Mouse (Mus musculus) lung, postnatal 0 days (tissue): Measurements from ENCODE around the gene Ifna16. TPM values are rescaled to one million over a fixed set of nuclear protein-coding genes. Genes with fewer than 3 reads are reported as not detected.

Experiments used
- ATAC-seq: fragments of 200-750 bp; cut with Nextera tagmentation; 2 replicates; pipeline ENCODE4 v1.8.0; 2017; ENCODE audit warnings: moderate library complexity
- DNase-seq: peaks from one replicate; pipeline ENCODE4 v3.0.0-alpha.2; 2016; ENCODE audit warnings: low spot score
- H3K27ac ChIP-seq: fragments of 300-500 bp; sonication (generic); 2 replicates; pipeline ENCODE4 v1.5.1; 2014; ENCODE audit warnings: antibody characterized with exemption, mild to moderate bottlenecking, low read length, mixed read lengths
- H3K27me3 ChIP-seq: fragments of 300-500 bp; sonication (generic); replicated peaks from 2 replicates; pipeline ENCODE4 v1.6.1; 2014; ENCODE audit warnings: low read length, mixed read lengths; ENCODE audit not compliant: insufficient read depth
- H3K36me3 ChIP-seq: fragments of 300-500 bp; sonication (generic); 2 replicates; pipeline ENCODE4 v1.6.1; 2014; ENCODE audit warnings: low read length, mixed read lengths; ENCODE audit not compliant: insufficient read depth
- H3K4me1 ChIP-seq: fragments of 300-500 bp; sonication (generic); 2 replicates; pipeline ENCODE4 v1.6.1; 2014; ENCODE audit warnings: antibody characterized with exemption, low read depth, low read length, mixed read lengths; ENCODE audit not compliant: insufficient read depth
- H3K4me2 ChIP-seq: fragments of 300-500 bp; sonication (generic); replicated peaks from 2 replicates; pipeline ENCODE4 v1.6.1; 2014; ENCODE audit warnings: low read depth, mild to moderate bottlenecking, low read length, moderate library complexity, mixed read lengths
- H3K4me3 ChIP-seq: fragments of 300-500 bp; sonication (generic); 2 replicates; pipeline ENCODE4 v1.5.1; 2014; ENCODE audit warnings: low read depth, low read length
- H3K9ac ChIP-seq: fragments of 300-500 bp; sonication (generic); replicated peaks from 2 replicates; pipeline ENCODE4 v1.6.1; 2014; ENCODE audit warnings: low read depth, mild to moderate bottlenecking
- H3K9me3 ChIP-seq: fragments of 300-500 bp; sonication (generic); 2 replicates; pipeline ENCODE4 v1.6.1; 2016; ENCODE audit warnings: low read length, mixed read lengths
- CTCF ChIP-seq: IDR thresholded peaks from 2 replicates; pipeline ENCODE4 v1.5.1; 2016; ENCODE audit warnings: antibody characterized with exemption, mild to moderate bottlenecking
- EP300 ChIP-seq: IDR thresholded peaks from 2 replicates; pipeline ENCODE4 v1.6.1; 2016; ENCODE audit warnings: antibody characterized with exemption, mild to moderate bottlenecking, control low read depth
- whole genome bisulfite sequencing: fragments of 180-500 bp; shearing (Covaris S2); extraction: QIAGEN DNeasy Blood & Tissue Kit; methylation state at CpG from one replicate; pipeline ENCODE4 v1.1.7; 2014; 5-methylcytosine and 5-hydroxymethylcytosine counted together
- polyA plus RNA-seq: library from polyadenylated mRNA; unstranded; fragments of >200 nt; fragmentation: Nextera tagmentation; extraction: Ambion mirVana; gene quantifications from 2 replicates; pipeline ENCODE4 v1.2.1, GENCODE M21; 2015

The Ifna16 gene
- polyA plus RNA-seq: not detected in 2 replicates

DNA sequence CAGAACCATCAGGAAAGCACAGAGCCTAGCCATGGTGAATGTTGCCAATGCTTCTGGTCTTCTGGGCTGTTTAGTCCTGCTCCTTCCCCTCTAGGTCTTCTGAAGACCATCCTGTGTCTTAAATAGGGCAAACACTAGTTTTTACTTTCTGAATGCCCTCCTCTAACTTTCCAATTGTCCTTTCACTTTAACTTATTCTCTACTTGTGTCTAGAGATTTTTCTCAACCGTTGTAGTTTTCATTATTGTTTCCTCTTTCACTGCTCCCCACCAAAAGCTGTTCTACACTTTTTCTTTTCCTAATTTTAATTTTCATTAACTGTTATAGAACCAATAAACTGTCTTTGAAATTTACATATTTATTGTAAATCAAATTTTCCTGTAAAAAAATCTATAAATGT, at the start of gene Ifna16:
Gene Ifna16, minus strand, starts transcription at position 101 of the 400 bp plus-strand sequence.
- Histone ChIP-seq H3K27ac (no peak within 1 kb of the TSS), H3K27me3 (no peaks in the 10 kb centered on the region), H3K4me3 (no peak within 1 kb of the TSS), H3K4me1 (no peaks in the 10 kb centered on the region), H3K36me3 (no peaks in the 10 kb centered on the region), H3K9ac (no peak within 1 kb of the TSS), H3K4me2 (no peak within 1 kb of the TSS), H3K9me3 (no peaks in the 10 kb centered on the region)
- no peak for DNase-seq
- ATAC-seq: no peak
- WGBS: 88% methylated on average over 1 of the region's 1 CpGs
- TF ChIP-seq CTCF (no peak), EP300 (no peak)

DNA sequence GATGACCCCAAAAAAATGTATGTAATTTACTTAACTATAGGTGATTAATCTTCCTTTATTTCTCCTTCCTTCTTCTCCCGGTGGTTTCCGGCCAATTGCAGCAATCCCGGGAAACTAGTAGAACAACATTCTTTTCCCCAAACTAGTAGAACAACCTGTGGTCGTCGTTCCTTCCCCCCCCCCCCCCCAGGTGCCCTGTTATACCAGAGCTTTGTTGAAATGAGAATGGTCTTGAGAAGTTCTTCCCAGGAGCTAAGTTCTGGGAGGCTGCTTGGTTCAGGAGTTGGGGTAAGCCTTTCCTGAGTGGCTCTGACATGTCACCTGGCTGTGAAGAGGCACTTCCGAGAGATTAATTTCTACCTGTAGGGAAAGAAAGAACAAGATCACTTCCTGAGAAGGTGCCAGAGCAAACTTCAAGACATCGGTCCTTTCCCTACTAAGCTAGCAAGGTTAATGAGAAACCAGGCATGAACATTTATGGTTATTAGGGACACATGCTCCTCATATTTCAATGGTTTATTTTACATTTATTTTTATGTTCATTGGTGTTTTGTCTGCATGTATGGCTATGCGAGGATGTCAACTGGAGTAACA, 46.9 kb upstream of the Ifna16 start:
- TF ChIP-seq CTCF (no peak), EP300 (peak; percentile 66; the same call in 1 of the 2 replicates)
- peak; percentile 74 for DNase-seq
- H3K4me1 ChIP-seq: peaks cover 19% of the 10 kb centered on the region; the same call in 1 of the 2 replicates
- H3K4me2 ChIP-seq: peak overlapping the region; percentile 69; the same call in 1 of the 2 replicates
- 41% methylated on average over 8 of the region's 8 CpGs for WGBS
- H3K9me3 ChIP-seq: no peaks in the 10 kb centered on the region
- peak; percentile 8; the same call in 1 of the 2 replicates for ATAC-seq
- peak overlapping the region; percentile 47 for H3K27ac ChIP-seq
- no peak overlapping the region for H3K9ac ChIP-seq
- no peaks in the 10 kb centered on the region for H3K27me3 ChIP-seq
- H3K36me3 ChIP-seq: no peaks in the 10 kb centered on the region
- H3K4me3 ChIP-seq: no peak overlapping the region

DNA sequence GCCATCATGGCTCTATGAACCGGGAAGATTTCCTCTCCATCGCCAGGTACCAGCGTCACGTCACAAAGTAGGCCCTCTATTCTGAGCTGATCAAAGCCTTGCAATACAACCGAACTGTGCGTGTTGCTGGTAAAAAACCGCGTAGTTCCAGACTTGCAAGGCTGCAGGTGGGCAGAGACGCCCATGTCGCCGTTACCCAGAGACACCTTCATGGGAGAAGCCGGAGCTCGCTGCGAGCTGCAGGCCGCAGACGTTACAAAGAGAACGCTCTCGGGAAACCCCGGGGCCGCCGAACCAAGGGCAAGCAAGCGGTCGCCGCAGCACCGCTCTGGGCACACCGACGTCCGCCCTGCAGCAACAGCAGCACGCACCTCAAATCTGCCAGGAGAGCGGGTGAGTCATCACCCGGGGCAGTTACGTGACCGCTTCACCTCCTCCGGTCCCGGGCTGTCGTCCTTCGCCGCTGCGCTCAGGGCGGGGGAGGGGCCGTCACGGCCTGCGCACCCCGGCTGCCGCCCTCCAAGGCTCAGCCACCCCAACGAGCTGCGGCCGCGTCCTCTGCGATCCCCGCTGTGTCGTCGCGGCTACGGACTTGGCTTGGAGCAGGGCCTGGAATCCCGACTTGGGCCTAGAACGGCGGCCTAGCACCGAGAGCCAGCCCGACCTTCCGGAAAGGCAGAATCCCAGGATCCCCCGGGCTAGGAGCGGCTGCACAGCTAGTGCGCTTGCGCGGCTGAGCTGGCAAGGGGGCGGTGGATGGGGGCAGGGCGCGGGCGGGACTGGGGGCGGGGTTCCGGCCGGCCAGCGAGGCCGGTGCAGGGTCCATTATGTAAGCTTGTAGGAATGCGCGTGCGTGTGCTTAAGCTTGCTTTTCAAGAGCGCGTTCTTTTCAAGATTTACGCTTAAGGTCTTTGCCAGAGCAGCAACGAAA, 45.3 kb upstream of the Ifna16 start, which contains the start of the genes Gm26566 and Klhl9:
Gene Gm26566, plus strand, starts transcription at position 15 of the 931 bp plus-strand sequence.
Gene Klhl9, minus strand, starts transcription at position 675 of the 931 bp plus-strand sequence.
- H3K9me3 ChIP-seq: no peaks in the 10 kb centered on the region
- peak within 1 kb of the TSS; percentile 99 for H3K27ac ChIP-seq
- ATAC-seq (peak; percentile 97), DNase-seq (peak; percentile 98)
- H3K4me2 ChIP-seq: peak within 1 kb of the TSS; percentile 69
- 2% methylated on average over 79 of the region's 82 CpGs for WGBS
- H3K4me1 ChIP-seq: peaks cover 23% of the 10 kb centered on the region; the same call in 1 of the 2 replicates
- TF ChIP-seq CTCF: no peak
- TF ChIP-seq EP300: no peak
- H3K27me3 ChIP-seq: no peaks in the 10 kb centered on the region
- peak within 1 kb of the TSS; percentile 88 for H3K4me3 ChIP-seq
- H3K36me3 ChIP-seq: no peaks in the 10 kb centered on the region
- peak within 1 kb of the TSS; percentile 90 for H3K9ac ChIP-seq

DNA sequence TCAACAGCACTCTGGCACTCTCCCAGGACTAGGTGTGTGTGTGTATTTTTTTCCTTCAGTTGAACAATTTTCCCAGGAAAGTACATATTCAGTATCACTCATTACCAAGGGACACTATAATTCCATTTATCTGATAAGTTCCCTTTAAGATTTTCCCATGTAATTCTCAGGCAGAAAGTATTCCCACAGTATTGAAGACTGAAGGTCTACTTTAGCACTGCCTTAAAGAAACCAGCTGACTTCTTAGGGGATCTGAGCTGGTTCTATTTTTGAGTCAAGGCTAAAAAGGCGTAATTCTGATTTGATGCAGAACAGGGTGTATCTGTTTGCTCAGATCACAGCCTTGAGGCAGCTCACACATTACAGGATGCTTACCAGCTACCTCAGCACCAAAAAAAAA, 42.0 kb upstream of the Ifna16 start:
- H3K4me2 ChIP-seq: peak overlapping the region; percentile 48
- WGBS: 19% methylated on average over 1 of the region's 1 CpGs
- H3K27ac ChIP-seq: no peak overlapping the region
- ATAC-seq (no peak), DNase-seq (no peak)
- H3K9me3 ChIP-seq: no peaks in the 10 kb centered on the region
- peaks cover 23% of the 10 kb centered on the region; the same call in 1 of the 2 replicates for H3K4me1 ChIP-seq
- H3K27me3 ChIP-seq: no peaks in the 10 kb centered on the region
- H3K4me3 ChIP-seq: peak overlapping the region; percentile 31
- H3K36me3 ChIP-seq: no peaks in the 10 kb centered on the region
- TF ChIP-seq EP300: no peak
- TF ChIP-seq CTCF: no peak
- no peak overlapping the region for H3K9ac ChIP-seq

DNA sequence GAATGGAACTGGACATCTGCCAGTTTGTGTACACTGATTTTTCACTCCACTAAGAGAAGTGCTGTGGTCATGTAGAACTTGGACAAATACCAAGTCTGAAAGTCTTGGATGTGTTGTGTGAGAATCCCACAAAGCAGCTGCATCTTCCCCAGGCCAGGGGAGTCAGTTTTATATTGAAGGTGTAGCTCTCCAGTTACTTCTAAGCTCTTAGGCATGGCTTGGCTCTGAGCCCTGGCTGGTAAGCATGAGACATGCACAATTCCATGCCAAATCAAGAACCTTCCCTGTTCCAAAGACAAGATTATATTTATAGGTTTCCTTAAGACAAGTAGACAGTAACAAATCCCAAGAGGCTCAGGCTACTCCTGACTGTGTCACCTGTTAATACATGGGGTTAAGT, 38.3 kb upstream of the Ifna16 start:
- no peak for TF ChIP-seq CTCF
- TF ChIP-seq EP300: no peak
- Histone ChIP-seq H3K36me3 (no peaks in the 10 kb centered on the region), H3K27ac (no peak overlapping the region), H3K4me2 (no peak overlapping the region), H3K9ac (no peak overlapping the region), H3K9me3 (no peaks in the 10 kb centered on the region), H3K4me1 (peaks cover 9% of the 10 kb centered on the region; the same call in 1 of the 2 replicates), H3K27me3 (no peaks in the 10 kb centered on the region), H3K4me3 (no peak overlapping the region)
- ATAC-seq (no peak), DNase-seq (no peak)

DNA sequence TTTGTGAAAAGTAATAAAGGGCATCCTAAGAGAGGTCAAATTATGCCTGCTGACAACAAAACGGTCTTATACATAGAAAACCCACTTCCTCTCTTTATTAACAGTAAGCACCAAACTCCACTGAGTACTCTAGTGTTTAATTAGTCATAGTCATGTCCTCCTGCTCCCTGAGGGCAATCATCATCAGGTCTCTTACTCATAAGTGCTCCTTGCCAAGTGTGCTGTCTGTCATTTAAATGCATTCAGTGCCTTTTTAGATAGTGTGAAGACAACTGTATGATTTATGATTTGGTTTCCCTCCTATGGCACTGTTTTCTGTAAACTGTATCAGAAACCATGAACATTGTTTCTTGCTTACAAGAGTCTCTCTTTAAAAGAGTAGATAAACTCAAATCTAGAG, 37.6 kb upstream of the Ifna16 start:
- Histone ChIP-seq H3K9ac (no peak overlapping the region), H3K9me3 (no peaks in the 10 kb centered on the region), H3K27me3 (no peaks in the 10 kb centered on the region), H3K36me3 (no peaks in the 10 kb centered on the region), H3K4me2 (no peak overlapping the region), H3K4me1 (peaks cover 8% of the 10 kb centered on the region; the same call in 1 of the 2 replicates), H3K27ac (no peak overlapping the region), H3K4me3 (no peak overlapping the region)
- 46% methylated on average over 1 of the region's 1 CpGs for WGBS
- TF ChIP-seq CTCF (no peak), EP300 (no peak)
- ATAC-seq (no peak), DNase-seq (no peak)
